Mouse (Mus musculus) large intestine, adult 2 months (tissue): ENCODE results near the gene Zfp69. TPM values are rescaled to one million over a fixed set of nuclear protein-coding genes. Genes with fewer than 3 reads are reported as not detected.

Source experiments
- DNase-seq: peaks from one replicate; pipeline ENCODE4 v3.0.0-alpha.2; 2012; ENCODE audit warnings: low read depth, low spot score
- WGBS: fragments of 180-500 bp; shearing (Covaris S2); methylation state at CpG from one replicate; pipeline ENCODE4 v1.1.7; 2018; 5-methylcytosine and 5-hydroxymethylcytosine counted together
- polyA plus RNA-seq: library from polyadenylated mRNA; depleted of rRNA; stranded (reverse); fragments of >200 nt; gene quantifications from 2 replicates; pipeline ENCODE4 v1.2.3, GENCODE M21; 2012

Gene Zfp69
- polyA plus RNA-seq, 1 experiment: 0.89 TPM

DNA sequence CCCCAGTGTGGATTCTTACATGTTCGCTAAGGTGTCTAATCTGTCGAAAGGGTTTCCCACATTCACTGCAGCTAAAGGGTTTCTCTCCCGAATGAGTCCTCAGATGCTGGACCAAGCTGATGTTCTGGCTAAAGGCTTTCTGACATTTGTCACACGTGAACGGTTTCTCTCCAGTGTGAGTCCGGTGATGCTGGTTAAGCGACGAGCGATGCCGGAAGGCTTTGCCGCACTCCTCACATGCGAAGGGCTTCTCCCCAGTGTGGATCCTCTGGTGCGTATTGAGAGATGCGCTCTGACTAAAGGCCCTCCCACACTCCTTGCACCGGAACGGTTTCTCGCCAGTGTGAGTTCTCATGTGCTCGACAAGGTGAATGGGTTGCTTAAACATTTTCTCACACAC is 20.8 kb downstream of the Zfp69 start:
- DNase-seq: no peak
- 96% methylated on average over 18 of the region's 18 CpGs for WGBS

DNA sequence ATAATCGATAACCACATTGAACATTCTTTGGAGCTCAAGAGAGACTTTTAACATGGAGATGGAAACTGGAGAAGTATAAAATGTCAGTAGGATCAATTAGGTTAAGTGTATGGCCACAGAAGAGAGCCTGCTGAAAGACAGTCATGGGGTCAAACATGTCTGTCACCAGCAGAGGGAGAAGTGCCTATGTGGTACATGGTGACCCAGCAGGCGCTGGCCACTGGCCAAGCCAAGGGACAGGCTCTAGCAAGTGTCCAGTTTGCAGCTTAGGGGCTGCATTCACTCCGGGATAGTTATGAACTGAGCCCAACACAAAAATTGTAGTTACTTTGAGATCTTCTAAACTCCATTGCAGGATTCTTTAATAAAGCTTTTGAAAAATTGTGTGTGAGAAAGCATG is 22.8 kb downstream of the Zfp69 start:
- WGBS: 76% methylated on average over 3 of the region's 3 CpGs
- no peak for DNase-seq

DNA sequence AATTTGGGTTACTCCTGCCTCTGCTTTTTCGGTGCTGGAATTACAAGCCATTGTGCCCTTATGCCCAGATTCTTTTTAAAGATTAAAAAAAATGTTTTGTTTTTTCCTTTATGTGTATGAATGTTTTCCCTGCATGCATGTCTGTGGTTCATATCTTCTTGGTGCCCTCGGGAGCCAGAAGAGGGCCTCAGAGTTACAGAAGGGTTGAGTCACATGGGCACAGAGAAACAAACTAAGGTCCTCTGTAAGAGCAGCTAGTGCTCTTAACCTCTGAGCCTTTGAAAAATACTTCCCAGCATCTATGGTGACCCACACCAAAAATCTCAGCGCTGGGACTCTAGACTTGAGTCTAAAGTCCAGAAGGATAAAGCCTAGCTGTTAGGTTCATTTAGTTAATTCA is 26.1 kb downstream of the Zfp69 start:
- WGBS: 6% methylated on average over 3 of the region's 3 CpGs
- DNase-seq: peak; percentile 25

DNA sequence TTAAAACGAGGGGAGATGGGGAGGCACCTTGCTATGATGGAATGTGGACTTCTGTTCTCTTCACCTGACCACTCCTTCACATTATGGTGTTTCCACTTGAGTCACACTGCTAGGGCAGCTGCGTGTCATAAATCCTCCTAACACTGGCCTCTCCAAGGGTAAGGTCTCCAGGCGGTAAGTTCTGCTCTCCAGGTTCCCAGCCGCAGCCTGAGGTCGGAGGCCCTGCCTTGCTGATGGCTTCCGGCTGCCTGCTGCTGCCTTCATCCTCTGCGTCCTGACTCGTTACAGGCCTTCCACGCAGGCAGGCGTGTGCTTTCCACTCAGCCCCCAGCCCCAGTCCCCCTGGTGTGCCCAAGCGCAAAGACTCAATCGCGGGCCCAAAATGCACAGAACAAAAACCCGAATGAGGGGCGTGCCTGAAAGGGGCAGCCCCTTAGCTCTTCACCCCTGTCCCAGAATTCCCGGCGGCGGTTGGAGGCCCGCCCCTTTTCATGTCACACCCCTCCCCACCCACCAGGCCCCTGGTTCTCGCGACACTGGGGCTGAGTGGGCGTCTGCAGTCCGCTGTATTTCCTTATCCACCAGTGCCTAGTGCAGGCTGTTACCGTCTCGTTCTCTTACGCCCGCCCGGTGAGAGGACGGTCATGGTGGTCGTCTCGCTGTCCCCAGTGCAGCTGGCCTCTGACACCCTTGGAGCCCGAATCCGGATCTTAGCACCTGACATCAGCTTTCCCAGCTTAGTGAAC is 26.8 kb downstream of the Zfp69 start, which contains the start of gene Exo5:
TSS of gene Exo5 (minus strand) at position 464 of the 746 bp plus-strand sequence.
- DNase-seq: peak; percentile 62
- under 1% methylated on average over 33 of the region's 33 CpGs for WGBS

DNA sequence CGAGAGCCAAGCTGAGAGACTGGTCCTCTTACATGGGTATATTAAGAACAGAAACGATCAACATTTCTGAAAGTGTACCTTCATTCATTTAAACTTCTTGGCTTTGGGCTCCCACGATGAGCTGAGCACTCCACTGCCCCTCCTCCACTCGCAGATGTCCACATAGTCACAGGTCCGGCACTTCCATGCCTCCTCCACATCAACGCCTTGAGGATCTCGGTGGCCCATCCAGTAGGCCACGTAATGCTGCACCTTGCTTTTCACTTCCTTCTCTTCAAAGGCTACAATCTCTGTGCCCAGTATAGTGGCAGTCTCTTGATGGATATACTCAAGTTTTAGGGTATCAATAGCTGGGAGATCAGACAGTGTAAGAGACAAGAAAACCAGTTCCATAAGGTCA is 30.0 kb downstream of the Zfp69 start:
- WGBS: 92% methylated on average over 8 of the region's 8 CpGs
- DNase-seq: no peak

DNA sequence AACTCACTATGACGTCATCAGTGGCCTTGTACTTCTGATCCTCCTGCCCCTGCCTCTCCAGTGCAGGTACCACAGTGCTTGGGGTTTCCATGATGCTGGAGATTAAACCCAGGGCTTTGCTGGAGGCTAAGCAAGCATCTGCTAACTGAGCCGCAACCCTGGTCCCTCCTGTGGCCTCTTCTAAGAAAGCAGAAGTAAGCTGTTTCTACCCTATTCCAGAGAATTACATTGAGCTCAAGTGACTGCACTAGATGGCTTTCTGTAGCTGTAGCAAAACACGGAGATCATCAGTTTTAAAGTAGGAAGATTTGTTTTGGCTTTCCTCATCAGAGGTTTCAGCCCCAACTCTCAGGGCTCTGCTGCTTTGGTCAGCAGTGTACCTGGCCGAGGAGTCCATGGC is 37.0 kb downstream of the Zfp69 start:
- WGBS: 76% methylated on average over 4 of the region's 4 CpGs
- DNase-seq: no peak

DNA sequence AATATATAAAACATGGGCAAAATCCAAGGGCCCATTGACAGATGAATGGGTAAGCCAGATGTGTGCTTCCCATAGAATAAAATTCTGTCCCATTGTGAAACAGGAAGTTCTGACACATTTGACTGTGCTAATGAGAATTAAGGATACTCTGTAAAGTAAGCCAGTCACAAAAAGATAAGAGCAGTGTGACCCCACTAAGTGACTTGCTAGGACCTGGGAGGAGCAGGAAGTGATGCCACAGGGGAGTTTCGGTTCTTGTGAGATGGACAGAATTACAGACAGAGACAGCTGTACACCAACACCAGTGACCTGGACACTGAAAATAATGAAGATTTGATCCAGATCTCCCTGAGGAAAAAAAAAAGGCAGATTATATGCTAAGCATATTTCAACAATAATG is 37.6 kb downstream of the Zfp69 start:
- WGBS: 47% methylated on average over 1 of the region's 1 CpGs
- no peak for DNase-seq

DNA sequence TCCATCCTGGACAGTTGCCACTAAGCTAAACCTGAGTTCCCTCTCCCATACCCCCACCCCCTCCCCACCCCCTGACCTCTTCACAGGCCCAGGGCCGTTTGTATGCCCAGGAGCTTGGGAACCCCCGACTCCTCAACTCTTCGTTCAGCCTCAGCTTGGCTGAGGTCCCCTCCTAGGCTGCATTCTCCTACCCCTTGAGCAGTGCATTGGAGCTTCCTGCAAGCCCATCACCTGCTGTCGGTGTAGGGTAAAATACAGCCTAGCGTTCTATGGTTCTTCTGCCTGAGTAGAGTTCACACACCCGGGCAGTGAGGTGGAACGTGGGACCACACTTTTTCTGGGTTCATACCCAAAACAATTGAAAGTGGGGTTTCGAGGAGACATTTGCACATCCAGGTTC is 38.1 kb downstream of the Zfp69 start:
- DNase-seq: no peak
- WGBS: 67% methylated on average over 8 of the region's 8 CpGs

DNA sequence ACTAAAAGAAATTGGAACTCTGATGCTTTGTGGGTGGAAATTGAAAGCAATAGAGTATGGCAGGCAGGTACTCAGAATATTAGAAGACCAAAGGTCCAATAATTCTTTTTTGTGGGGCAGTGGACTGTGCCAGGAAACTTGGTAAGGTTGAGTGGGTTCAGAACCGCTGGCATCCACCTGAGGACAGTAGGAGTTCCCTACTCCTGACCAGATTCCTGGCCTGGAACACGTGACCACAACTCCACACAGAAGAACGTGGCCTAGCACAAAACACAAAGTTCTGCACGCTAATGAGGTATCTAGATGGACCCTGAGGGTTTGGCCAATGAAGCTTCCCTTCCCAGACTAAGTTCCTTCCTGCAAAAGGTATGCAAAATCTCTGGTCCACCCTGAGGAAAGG is 38.6 kb downstream of the Zfp69 start:
- 56% methylated on average over 4 of the region's 4 CpGs for WGBS

DNA sequence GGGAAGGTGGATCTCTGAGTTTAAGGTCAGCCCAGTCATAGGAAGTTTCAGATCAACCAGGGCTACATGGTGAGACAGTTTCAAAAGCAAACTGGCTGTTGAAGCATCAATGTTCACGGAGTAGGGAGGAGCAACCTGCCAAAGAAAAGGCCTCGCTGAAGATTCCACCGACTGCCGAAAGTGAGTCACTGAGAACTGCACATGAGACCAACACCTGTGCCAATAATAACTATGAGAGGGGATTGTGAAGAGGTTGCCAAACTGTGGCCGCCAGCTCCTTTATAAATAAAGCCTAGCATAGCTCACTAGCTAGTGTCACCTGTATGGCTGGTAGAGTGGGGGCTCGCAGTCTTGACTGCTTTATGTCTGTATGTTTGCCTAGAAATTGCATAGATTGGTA is 40.4 kb downstream of the Zfp69 start:
- DNase-seq: no peak
- WGBS: 81% methylated on average over 6 of the region's 6 CpGs

More for the DNA sequence above, 38.6 kb downstream of the Zfp69 start:
- no peak for DNase-seq

DNA sequence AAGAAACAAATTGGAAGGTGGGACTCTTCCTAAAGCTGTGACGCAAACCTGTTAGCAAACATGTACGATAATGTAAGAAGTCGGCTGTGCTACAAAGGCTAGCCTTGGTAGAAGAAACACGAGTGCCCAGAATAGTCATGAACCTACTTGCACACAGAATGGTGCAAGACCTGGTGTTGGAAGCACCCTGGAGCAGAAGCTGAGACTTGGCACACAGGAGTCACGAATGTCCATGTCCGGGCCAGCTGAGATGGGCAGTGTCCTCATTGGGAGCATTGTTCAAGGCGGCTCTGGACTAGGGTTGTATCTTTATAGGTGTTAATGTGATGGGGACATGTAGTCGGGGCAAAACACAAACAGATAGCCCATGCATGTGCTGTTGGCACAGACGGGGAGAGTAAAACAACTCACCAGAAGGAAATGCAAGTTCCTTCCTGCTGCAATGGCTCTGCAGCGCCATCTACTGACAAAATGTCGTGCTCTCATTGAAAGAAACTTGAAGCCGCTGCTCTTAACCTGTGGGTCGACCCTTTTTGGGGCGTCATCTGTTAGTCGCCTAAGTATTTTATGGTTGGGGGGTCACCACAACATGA is 41.8 kb downstream of the Zfp69 start:
- WGBS: 29% methylated on average over 15 of the region's 15 CpGs

DNA sequence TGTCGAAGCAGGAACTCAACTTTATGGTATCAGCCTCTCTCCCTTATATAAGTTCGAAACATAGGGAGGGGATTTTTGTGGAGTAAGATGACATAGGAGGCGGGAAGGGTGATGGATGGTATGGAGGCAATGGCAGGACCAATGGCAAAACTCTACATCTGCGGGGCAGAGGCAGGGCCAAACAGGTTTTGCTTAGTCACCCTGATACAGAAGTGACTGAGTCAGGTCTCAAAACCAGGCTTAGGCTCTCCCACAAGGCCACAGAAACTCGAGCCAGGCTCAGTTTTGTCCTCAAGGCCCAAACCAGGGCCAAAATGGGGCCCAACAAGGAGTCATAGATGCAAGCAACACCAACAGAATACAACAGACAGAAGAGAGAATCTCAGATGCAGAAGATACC is 45.9 kb downstream of the Zfp69 start:
- 70% methylated on average over 5 of the region's 5 CpGs for WGBS

More for the DNA sequence above, 41.8 kb downstream of the Zfp69 start:
- DNase-seq: peak; percentile 53

DNA sequence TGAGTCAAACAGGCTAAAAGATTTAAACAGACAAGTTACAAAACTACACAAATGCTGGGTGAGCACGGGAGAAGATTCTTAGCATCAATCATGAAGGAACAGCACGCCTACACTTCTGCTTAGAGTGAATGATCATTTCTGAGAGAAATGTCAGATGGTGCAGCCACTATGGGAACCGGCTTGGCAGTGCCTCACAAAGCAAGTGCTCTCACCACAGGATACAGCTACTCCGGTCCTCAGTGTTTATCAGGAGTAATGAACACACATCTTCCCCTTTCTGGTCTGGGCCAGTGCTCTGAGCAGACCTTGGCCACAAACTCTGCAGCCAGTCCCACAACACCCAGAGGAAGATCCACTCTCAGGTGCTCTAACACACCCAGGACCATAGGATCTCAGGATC is 47.0 kb downstream of the Zfp69 start:
- no peak for DNase-seq
- WGBS: 61% methylated on average over 4 of the region's 4 CpGs

More for the DNA sequence above, 45.9 kb downstream of the Zfp69 start:
- DNase-seq: no peak

DNA sequence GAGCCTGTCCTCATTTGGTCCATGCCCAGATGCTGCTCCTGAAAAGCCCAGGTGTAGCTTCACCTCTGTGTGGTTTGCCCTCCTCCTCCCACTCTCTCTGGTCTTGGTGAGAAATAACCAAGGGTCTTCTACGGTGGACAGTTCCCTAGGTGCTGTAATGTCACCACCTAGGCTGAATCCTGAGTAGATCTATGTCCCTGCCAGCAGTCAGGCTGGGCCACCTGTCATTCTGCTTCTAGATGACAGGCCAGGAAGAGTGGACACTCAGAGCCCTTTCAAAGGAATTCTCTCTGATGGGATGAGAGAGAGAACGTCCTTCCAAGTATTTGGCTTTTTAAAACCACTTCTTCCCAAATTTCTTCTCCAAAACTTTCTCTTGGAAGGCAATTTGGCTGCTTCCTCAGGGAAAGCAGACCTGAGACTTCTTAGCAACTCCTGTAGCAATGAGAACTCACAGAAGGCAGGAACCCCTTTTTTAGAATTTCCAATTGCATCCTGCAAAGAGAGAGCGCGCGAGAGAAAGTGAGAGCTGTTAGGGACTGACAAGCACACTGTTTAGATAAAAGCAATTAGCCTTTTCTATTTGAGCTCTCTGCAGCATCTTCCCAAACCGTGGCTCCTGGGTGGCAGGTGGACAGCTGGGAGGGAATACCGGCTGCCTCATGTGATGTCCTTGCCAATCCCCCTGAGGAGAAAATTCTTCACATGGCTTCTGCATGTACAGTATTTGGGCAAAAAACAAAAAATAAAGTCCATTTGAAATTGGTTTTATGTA is 55.5 kb downstream of the Zfp69 start:
- 59% methylated on average over 7 of the region's 7 CpGs for WGBS
- no peak for DNase-seq

DNA sequence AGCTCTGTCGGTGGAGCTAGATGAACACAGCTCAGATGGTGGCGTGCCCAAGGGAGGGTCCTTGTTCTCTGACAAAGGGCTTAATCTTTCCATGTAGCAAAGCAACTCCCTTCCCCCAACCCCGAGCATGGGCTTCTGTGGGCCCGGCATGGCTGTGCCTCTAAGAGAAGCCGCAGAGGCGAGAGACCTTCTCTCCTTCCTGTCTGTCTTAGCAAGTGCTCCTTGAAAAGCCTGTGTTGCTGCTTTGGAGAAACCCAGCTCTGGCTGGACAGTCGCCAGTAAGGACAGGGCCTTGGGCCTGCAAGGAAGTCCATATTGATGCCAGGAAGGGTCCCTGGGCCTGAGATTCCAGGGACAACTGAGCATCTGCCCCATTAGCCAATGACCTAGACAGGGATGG is 56.3 kb downstream of the Zfp69 start:
- DNase-seq: no peak
- WGBS: 78% methylated on average over 7 of the region's 7 CpGs

DNA sequence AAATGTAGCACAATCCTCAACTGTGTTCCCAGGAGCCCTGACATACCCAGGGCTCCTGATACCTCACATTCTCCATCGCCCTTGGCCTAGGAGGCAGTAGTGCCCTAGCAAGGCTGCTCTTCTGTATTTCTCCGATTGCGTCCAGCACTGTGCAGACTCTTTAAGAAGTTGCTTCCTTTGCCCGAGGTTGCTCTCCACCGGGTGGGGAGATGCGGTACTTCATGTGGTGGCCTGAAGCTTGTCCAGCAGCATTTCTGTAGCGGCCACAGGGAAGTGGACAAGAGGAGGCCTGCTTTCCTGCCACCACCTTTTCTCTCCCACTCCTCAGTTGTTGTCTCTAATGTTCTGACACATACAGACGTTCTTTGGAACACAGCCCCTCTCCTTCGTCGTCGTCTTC is 56.9 kb downstream of the Zfp69 start:
- DNase-seq: no peak
- WGBS: 80% methylated on average over 11 of the region's 11 CpGs

DNA sequence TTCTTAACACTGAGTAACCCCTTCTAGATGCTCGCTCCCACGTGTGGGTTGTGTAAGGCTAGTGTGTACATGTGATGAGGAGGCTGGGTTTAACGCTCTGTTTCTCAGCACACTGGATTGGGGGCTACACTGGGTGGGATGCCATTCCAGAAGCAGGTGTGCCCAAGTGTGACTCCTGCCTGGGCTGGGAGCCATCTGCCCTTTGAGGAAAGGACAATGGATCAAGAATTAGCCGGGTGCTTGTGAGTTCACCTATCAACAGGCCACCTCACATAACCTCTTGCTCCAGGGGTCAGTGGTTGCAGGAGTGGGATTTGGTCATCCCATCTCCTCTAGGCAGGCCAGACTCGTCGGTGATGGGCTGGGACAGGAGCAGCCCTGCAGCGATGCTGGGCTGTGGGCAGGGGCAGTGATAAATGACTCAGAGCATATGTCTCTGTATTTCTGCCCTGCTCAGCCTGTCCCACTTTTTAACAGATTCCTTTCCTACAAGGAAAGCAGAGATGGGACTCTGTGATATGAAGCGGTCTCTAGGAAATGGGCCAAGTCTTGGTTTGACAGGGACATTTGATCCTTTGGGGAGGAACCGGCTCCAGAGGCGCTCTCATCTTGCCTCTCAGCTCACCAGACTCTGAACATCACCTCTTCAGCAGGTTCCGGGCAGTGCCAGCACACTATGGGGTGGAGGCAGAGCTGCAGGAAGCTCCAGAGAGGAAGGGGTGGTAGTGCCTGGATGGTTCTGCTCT is 57.7 kb downstream of the Zfp69 start:
- no peak for DNase-seq

DNA sequence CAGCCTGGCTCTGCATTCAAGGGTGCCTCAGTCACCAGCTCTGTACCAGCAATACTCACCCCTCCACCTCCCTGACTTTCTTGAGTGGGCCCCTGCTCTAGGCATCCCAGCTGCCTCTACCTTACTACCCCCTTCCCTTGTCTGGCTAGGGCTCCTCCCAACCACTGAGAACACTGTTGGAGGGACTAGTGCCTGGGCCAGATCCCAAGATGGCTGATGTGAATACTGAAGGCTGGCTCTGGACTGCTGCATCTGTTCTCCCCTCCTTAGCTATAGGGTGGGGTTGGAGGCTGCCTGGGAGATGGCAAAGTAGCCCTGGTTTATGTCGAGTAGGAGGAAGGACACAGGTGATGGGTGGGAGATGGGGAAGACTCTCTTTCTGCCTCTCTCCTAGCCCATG is 59.0 kb downstream of the Zfp69 start:
- 24% methylated on average over 1 of the region's 1 CpGs for WGBS
- no peak for DNase-seq

More for the DNA sequence above, 57.7 kb downstream of the Zfp69 start:
- 66% methylated on average over 11 of the region's 11 CpGs for WGBS

DNA sequence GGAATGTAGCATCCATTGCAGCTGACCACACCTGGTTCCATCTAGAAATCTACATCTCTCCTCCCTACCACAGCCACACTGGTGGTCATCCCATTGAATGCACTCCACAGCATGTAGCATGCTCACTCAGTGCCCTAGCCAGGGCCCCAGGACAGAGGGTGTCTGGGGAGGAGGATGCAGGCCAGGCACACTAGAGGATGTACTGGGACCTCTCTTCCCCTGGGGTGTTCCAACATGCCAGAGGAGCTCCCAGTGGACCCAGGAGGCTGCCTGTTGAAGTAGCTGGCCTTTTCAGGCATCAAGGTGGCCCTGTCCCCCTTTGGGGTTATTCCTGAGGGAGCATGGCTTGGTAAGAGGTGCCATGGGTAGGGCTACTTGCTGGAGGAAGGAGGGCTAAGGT is 59.5 kb downstream of the Zfp69 start:
- no peak for DNase-seq
